10 mouse cellular contexts compared by ENCODE assay signal in the genomic region with DNA sequence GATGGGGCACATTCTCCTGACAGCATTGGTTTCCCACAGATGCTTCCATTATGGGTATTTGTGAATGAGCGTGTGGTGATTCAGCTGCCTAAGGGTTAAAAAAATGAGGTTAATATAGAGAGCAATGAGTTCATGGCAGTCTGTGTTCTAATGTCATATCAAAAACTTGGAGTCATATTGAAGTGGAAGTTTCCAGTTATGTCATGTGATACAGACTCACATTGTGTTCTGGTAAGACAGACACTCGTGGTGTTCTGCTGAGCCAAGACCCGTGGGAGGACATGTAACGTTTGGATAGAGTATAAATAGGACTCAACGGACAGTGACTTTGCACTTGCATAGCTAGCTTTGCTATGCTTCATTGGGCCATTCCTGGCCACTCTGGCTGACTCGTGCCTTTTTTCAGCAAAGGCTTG.
DNase-seq lines count a peak whose midpoint lies in the region; ATAC-seq lines count a peak whose summit lies in the region.
"Had no signal": no experiment of that assay in that cellular context is flagged by ENCODE, and none has a peak within 500 bp of the region (broad histone marks: within the 10 kb centered on the region; RNA-seq: fewer than 3 reads in every experiment).

No protein-coding gene starts in this region.

- WGBS in hindbrain, embryonic 13.5 days: 41% methylated on average over 6 of the region's 6 CpGs
- 29% methylated on average over 6 of the region's 6 CpGs for WGBS in hindbrain, embryonic 14.5 days

- no peaks in the 10 kb centered on the region for H3K27me3 ChIP-seq in hindbrain, embryonic 13.5 days
- no peaks in the 10 kb centered on the region for H3K27me3 ChIP-seq in hindbrain, embryonic 14.5 days (ENCODE audit: control insufficient read depth, insufficient read depth, low read length)
- H3K27me3 ChIP-seq: megakaryocyte, embryonic 14.5 days had no signal

- H3K9ac ChIP-seq in hindbrain, embryonic 13.5 days: no peak overlapping the region
- H3K9ac ChIP-seq in hindbrain, embryonic 14.5 days: no peak overlapping the region
- H3K9ac ChIP-seq: liver, postnatal 0 days had no signal

- no peaks in the 10 kb centered on the region for H3K9me3 ChIP-seq in hindbrain, embryonic 13.5 days
- no peaks in the 10 kb centered on the region for H3K9me3 ChIP-seq in hindbrain, embryonic 14.5 days (ENCODE audit: control insufficient read depth, low read length)

- no peak overlapping the region for H3K4me3 ChIP-seq in hindbrain, embryonic 13.5 days
- H3K4me3 ChIP-seq in hindbrain, embryonic 14.5 days (replicated peaks; ENCODE audit: low read length): no peak overlapping the region
- H3K4me3 ChIP-seq: megakaryocyte, embryonic 14.5 days had no signal

- H3K36me3 ChIP-seq in hindbrain, embryonic 13.5 days: no peaks in the 10 kb centered on the region
- no peaks in the 10 kb centered on the region for H3K36me3 ChIP-seq in hindbrain, embryonic 14.5 days (replicated peaks; ENCODE audit: control insufficient read depth, insufficient read depth)

- H3K4me2 ChIP-seq in hindbrain, embryonic 13.5 days: no peak overlapping the region
- no peak overlapping the region for H3K4me2 ChIP-seq in hindbrain, embryonic 14.5 days (replicated peaks)

- peak overlapping the region; percentile 35; the same call in 1 of the 2 replicates for H3K27ac ChIP-seq in hindbrain, embryonic 13.5 days
- no peak overlapping the region for H3K27ac ChIP-seq in hindbrain, embryonic 14.5 days

- DNase-seq in hindbrain, embryonic 14.5 days (ENCODE audit: low spot score): no peak
- DNase-seq in Muller cell, postnatal 12 days (ENCODE audit: inconsistent ontology term): peak; percentile 62
- peak; percentile 23 to 37 for DNase-seq in heart, postnatal 10 days
- peak; percentile 5 for DNase-seq in mesoderm, embryonic 11.5 days (ENCODE audit: low read depth, low spot score)
- DNase-seq in layer of hippocampus, postnatal 10 days (ENCODE audit: low spot score in 2 of 2): no peak
- no peak for DNase-seq in adrenal gland, postnatal 36 days
- DNase-seq: gastrocnemius, postnatal 36 days; liver, postnatal 0 days had no signal

- intact Hi-C loops in heart, postnatal 10 days (cut with DNase I): no loop called here

- peak; percentile 71 for ATAC-seq in hindbrain, embryonic 13.5 days (ENCODE audit: low FRiP score)
- no peak for ATAC-seq in hindbrain, embryonic 14.5 days (ENCODE audit: low FRiP score)
- ATAC-seq: liver, postnatal 0 days had no signal

- H3K4me1 ChIP-seq in hindbrain, embryonic 13.5 days (replicated peaks): 0 out of 2 replicates have a peak, but pooled peaks cover 3% of the 10 kb centered on the region
- H3K4me1 ChIP-seq in hindbrain, embryonic 14.5 days (replicated peaks; ENCODE audit: control insufficient read depth, insufficient read depth, low read length): peaks cover 3% of the 10 kb centered on the region; the same call in 1 of the 2 replicates
- H3K4me1 ChIP-seq: megakaryocyte, embryonic 14.5 days had no signal

Comparison
In these comparisons a context has a peak if more than half of its experiments do, and no peak if none do; other contexts are left out.
1. DNase-seq: peak in Muller cell, postnatal 12 days (single experiment), heart, postnatal 10 days (2 of 2) and mesoderm, embryonic 11.5 days (single experiment); none in hindbrain, embryonic 14.5 days (single experiment), layer of hippocampus, postnatal 10 days (0 of 2) and adrenal gland, postnatal 36 days (0 of 2).